Mouse (Mus musculus): ENCODE data around the gene Tmem164.
"Not testable (repeated sequence)": the region's sequence is repeated elsewhere in the genome, so short reads cannot be mapped to it uniquely, and the experiment has no call there.

The Tmem164 gene

GRCm38 (mm10) chrX:142681056-142681615 is at the start of gene Tmem164:
Gene Tmem164 (plus strand): TSS chrX:142681406.
- peak; percentile 99 for DNase-seq

GRCm38 (mm10) chrX:142632990-142633389 is 48.2 kb upstream of the Tmem164 start:
- not testable (repeated sequence) for DNase-seq

GRCm38 (mm10) chrX:142647202-142647601 is 34.0 kb upstream of the Tmem164 start:
- no peak for DNase-seq

DNA sequence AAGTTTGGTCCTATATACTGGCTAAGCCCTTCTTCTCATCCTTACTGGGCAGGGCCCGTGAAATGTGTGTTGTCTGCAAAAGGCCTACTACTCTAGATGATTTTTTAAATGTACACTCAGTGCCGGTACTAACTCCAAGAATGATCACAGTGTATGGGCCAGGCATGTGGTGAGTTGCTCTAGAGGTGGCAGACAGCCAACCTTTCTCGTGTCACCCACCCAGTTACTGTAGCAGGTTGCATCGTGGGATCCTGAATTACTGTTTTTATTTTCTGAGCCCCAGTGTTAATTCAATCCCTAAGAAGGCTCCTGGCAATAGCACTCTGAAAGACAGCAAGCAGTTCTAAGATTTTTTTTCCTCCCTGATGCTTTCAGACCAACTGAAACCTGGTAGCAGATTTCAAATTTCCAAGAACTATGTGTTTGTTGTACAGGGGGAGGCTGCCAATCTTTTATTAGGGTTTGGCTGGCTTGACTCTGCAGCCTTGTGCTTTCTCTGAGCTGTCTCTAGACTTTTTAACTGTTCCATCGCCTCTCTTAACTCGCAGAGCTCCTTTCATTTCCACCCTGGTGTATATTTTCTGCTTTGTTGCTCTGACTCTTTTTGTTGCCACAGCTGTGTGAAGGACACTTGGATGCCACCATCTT is 31.0 kb upstream of the Tmem164 start:
- no peak for DNase-seq

DNA sequence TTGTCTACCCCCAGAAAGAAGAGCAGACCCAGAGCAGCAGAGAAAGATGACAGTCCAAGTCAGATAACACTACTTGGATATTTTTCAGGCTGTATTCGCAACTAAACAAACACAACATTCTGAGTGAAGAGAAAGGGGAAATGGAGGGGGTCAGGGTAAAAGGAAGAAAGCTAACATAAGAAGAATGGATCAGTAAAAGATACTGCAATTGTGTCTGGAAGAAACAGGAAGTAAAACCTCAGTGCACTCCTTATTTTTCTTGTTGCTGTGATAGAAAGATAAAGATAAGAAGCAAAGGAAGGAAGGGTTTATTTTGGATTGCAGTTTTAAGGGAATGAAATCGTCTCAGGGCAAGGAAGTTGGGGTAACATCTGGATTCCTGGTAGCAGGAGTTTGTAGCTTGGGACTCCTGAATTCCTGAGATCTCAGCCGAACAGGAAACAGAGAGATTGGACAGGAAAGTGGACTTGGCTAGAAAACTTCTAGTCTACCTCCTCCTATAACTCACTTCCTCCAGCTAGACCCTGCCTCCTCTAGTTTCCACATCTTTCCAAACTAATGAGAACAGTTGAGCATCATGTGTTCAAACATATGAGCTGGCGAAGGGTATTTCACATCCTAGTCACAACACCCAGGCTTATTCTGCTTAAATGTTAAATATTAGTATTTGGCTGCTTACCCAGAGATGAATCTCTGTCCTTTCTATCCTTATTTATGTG is 16.3 kb upstream of the Tmem164 start:
- DNase-seq = no peak

GRCm38 (mm10) chrX:142665423-142665805 is 15.8 kb upstream of the Tmem164 start:
- DNase-seq = no peak

GRCm38 (mm10) chrX:142669312-142670091 is 11.7 kb upstream of the Tmem164 start:
- DNase-seq = no peak

DNA sequence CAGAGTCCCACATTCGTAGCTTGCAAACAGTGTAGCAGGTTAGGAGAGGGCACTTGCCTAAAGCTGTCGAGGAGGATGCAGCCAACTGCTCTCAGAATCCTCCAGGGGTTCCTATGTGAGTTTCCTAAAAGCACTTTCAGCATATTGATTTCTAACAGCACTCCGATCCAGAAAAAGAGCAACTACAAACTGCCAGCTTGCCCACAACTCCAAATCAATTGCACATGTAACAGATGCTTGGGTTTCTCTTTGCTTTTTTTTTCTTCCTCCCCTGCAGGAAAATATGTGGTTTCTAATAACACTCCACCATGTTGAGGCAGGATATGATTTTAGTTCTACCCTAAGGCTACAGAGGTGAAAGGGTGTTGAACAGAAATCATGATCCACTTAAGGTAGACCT is 11.1 kb upstream of the Tmem164 start:
- DNase-seq = no peak

DNA sequence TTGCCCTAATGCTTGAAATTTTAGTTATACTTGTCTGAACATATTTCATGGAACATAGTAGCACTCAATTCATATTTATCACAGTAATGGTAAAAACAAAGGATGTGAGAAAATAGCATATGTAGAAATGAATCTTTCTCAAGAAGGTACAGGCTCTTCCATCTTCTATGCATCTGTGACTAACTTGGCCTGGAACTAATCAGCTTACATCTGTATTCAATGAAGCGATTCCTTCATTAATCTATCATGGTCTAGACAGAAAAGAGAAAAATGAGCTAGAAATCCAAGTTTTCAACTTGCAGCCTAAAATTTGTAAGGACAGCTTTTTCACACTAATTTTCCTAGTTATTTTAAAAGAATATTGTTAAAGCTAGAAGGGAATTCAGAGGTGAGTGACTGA is 10.1 kb upstream of the Tmem164 start:
- no peak for DNase-seq

GRCm38 (mm10) chrX:142672701-142673100 is 8.5 kb upstream of the Tmem164 start:
- DNase-seq = no peak

- no peak for DNase-seq
Observed at GRCm38 (mm10) chrX:142677193-142677592, 4.0 kb upstream of the Tmem164 start.

GRCm38 (mm10) chrX:142678499-142679474 is 2.4 kb upstream of the Tmem164 start:
- DNase-seq = peak; percentile 28

GRCm38 (mm10) chrX:142679502-142680250 is 1.5 kb upstream of the Tmem164 start:
- no peak for DNase-seq

GRCm38 (mm10) chrX:142680391-142681055 is 683 bp upstream of the Tmem164 start:
- peak; percentile 91 for DNase-seq

DNA sequence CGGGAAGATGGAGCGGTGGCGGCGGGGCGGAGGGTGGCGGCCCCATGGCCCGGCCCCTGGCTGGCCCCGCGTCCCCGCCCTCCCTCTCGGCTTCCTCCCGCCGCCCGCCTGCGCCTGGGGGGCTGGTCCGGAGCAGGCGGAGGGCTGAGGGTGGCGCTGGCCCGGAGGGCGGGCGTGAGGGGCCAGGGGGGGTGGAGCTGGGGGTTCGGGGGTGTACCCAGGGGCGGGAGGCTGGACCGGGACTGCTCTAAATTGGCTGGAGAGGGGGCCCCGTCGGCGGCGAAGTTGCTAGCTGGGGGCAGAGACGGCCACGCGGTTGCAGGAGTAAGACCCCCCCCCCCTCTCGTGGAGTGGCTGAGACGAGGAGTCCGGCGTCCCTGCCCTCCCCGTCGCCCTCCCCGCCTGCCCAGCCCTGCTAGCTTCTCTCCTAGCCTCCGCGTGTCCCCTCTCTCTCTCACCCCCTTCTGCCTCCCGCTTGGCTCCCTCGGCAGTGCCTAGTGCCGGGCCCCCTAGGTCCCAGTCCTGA is 473 bp downstream of the Tmem164 start:
- peak; percentile 98 for DNase-seq

DNA sequence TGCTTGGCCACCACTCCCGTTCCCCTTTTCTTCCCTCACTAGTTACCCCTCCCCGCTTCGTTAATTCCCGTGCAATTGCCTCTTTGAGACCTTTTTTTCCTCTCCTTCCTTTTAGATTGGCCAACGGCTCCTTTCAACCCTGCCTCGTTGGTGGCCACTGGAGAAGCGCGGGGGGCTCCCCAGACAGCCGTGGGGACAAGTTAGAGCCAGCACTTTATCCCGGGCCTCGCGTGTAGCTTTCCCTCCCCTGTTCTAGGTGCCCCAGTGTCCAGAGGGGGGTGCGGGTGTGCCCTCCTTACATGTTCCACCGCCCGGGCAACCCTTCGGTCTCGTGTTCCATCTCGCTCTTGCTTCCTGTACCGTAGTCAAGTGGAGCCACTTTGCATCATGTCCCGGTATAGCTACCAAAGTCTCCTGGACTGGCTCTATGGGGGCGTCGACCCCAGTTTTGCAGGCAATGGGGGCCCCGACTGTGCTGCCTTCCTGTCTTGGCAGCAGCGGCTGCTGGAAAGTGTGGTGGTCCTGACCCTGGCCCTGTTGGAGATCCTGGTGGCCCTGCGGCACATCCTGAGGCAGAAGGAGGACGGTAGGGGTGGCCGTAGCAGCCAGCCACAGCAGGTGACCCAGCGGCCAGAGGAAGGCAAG is 1.1 kb downstream of the Tmem164 start:
- DNase-seq = peak; percentile 92

DNA sequence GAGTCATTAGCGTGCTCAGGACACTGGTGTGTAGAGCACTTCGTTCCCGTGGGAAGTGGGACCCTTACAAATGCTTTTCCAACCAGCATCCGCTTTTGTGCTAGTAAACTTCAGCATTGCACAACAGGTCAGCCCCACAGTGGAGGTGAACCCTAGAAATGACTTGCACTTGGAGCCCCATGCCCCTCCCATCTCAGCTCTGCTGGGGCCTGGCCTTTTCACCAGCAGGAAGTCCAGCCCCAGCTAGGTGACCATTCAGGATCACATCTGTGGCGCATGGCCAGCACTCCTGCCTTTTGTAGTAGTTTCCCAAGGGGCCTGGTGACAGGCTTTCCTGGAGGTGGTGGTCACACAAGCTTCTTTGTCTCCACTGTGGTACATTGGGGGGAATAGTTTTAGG is 1.8 kb downstream of the Tmem164 start:
- DNase-seq = peak; percentile 95

- DNase-seq = no peak
Observed at GRCm38 (mm10) chrX:142684674-142685073, 3.5 kb downstream of the Tmem164 start.

DNA sequence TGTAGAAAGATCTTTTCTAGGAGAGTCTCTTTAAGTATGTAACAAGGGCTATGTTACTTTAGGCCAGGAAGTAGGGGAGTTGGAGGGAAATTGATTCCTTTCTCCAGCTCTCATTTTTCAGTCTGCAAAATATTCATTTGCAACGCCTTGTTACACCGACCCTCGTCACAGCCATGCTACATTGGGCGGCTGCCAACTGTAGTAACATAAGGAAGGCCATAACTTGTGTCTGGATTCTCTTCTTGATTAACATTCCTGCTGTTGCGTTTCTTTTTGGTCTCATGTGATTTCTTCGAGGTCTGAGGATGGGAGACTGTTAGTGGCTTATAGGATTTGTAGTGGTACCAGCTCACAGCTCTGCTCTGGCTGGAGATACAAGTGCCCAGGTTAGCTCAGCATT is 4.5 kb downstream of the Tmem164 start:
- DNase-seq = peak; percentile 57

GRCm38 (mm10) chrX:142688509-142688908 is 7.3 kb downstream of the Tmem164 start:
- DNase-seq = peak; percentile 27

All from heart, adult 11 months (tissue).